Mouse (Mus musculus): Measurements from ENCODE around the gene 2200002D01Rik.
"Not testable (repeated sequence)": the region's sequence is repeated elsewhere in the genome, so short reads cannot be mapped to it uniquely, and the experiment has no call there.

Gene 2200002D01Rik

DNA sequence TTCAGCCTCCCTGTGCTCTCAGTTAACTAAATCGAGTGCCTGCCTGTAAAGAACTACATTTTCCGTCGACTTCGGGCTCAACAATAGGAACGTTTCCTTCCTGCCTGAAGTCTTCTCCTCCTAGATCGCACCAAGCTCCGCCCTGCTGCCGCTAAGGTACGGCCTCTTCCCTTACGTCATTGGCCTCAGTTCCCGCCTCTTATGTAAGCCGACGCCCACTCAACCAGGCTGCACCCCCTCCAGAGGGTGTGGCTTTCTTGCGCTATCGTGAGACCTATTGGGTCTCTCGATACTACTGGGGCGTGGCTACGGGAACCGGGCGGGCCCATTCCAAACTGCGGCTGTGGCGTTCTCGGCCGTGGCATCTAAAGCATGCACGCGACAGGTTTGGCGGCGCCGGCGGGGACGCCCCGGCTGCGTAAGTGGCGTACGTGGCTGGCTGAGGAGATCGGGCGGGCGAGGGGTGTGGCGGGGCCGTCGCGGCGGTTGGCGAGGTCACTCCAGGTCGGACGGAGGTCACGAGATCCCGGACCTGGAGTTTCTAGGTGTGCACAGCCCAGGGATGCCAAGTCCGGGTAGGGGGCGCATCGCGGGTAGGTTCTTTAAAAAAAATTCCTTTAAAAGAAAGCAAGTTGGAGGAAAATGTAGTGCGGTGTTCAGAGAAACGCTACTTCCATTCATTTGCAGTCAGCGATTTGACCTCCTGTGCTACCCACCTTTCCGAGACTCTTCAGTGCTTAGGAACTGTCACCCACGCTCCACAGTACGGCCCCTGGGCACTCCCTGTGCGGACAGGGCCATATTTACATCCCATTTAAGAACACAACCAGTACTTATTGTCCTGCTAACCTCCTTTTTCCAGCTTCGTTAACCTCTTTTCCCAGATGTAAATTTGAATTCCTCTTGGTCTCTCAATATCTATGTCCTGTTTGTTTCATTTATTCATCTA lies 10.0 kb downstream of the 2200002D01Rik start, which contains the start of gene Yif1b:
TSS of gene Yif1b (plus strand) at position 311 of the 949 bp plus-strand sequence.
- DNase-seq (ENCODE audit: low spot score in 2 of 2) = peak; percentile 96 to 98

GRCm38 (mm10) chr7:29237596-29237995 lies 10.7 kb downstream of the 2200002D01Rik start:
- DNase-seq (ENCODE audit: low spot score in 2 of 2) = not testable (repeated sequence)

GRCm38 (mm10) chr7:29236593-29236992 lies 11.7 kb downstream of the 2200002D01Rik start:
- no peak for DNase-seq (ENCODE audit: low spot score in 2 of 2)

DNA sequence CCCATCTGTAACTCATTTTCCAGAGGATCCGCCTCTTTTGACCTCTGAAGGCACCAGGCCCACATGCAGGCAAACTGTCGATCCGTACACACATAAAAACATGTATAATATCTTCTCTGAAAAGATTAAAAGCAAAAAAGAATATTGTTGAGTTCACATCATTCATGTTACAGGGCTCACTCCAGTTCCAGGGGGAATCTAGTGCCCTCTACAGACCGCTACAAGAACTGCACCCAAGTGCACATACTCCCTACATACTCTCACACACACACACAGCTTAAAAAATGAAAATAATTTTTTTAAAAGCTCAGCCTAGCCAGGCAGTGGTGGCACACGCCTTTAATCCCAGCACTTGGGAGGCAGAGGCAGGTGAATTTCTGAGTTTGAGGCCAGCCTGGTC lies 13.6 kb downstream of the 2200002D01Rik start:
- DNase-seq (ENCODE audit: low spot score in 2 of 2) = no peak

- DNase-seq (ENCODE audit: low spot score in 2 of 2) = no peak
These were observed 14.5 kb downstream of the 2200002D01Rik start for GRCm38 (mm10) chr7:29233745-29234144.

GRCm38 (mm10) chr7:29232247-29233013 lies 15.8 kb downstream of the 2200002D01Rik start, which contains the start of gene Kcnk6:
Kcnk6 (minus strand) TSS chr7:29232515.
- DNase-seq (ENCODE audit: low spot score in 2 of 2) = no peak

- no peak for DNase-seq (ENCODE audit: low spot score in 2 of 2)
These were observed 16.7 kb downstream of the 2200002D01Rik start for GRCm38 (mm10) chr7:29231517-29231916.

- DNase-seq (ENCODE audit: low spot score in 2 of 2) = no peak
These were observed 17.7 kb downstream of the 2200002D01Rik start for GRCm38 (mm10) chr7:29230560-29230959.

DNA sequence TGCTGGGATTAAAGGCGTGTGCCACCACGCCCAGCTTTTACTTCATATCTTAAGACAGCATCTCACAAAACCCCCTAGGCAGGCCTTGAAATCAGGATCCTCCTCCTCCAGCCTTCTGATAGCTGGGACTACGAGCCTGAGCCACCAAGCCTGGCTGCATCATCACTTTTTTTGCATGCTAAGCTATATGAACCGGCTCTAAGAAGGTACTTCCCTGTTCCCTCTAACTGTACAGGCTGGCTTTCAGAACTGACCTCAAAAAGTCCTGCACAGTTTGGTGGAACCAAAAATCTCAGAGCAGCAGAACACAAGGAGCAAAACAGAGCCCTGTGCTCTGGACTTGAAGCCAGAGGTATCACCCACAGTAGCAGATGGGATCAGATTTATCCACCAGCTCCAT lies 20.1 kb downstream of the 2200002D01Rik start:
- no peak for DNase-seq (ENCODE audit: low spot score in 2 of 2)

GRCm38 (mm10) chr7:29225520-29225919 lies 22.7 kb downstream of the 2200002D01Rik start:
- no peak for DNase-seq (ENCODE audit: low spot score in 2 of 2)

DNA sequence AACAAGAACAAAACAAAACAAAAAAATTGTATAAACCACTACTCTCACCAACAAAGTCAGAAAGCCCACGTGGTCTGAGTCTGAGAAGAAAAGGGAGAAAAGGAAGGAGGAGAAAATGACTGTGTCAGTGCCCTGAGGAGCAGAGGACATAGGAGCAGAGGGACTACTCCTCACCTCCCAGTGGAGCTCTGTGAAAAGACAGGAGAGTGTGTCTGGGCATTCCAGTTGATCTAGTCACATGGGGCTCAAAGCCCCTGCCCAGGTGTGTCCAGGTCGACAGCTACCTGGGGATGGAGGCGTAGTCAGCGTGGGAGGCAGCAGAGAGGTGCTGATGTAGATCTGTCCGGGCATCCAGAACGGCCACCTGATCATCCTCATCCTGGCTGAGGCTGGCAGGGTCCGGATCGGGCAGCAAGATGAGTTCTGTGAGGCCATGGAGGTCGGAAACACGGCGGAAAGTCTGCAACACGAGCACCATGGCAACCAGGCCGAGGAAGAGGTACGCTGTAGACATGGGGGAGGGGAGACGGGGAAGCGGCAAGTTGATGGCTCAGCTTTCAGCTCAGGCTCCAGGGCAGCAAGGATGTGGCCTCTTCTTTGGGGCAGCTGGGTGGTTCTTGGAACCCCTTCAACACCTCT lies 23.4 kb downstream of the 2200002D01Rik start:
- DNase-seq (ENCODE audit: low spot score in 2 of 2) = no peak

DNA sequence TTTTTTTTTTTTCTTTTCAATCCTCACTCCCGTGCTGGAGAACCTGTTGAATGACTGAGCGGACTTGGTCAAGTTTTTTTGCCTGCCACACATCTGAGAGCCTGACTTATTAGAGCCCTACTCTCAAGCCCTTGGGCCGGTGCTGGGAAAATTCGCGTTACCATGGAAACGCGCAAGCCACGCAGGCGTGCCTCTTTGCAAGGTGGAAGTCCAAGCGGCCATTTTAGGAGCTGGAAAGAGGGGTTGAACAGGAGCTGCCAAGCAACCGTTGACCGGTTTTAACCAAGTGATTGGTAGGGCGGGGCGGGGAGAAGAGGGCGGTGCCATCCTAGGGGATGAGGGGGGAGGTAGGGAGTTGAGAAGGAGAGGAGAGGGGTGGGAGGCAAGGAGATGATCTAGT lies 33.4 kb downstream of the 2200002D01Rik start:
- no peak for DNase-seq (ENCODE audit: low spot score in 2 of 2)

DNA sequence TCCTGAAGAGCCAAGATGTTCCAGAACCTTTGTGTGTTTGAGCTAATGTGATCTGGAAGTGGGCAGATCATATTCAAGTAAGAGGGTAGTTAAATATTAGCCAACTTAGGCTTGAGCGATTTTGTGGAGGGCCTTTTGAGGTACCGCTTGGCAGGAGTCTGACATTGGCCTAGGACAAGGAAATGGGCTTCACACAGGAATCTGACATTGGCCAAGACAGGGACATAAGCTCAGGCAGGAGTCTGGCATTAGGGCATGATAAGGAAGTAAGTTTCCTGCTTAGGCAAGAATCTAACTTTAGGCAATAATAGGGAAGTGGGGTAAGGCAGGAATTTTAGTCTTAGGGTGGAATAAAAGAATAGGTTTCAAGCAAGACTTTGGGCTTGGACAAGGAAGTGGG lies 34.0 kb downstream of the 2200002D01Rik start:
- DNase-seq (ENCODE audit: low spot score in 2 of 2) = no peak

DNA sequence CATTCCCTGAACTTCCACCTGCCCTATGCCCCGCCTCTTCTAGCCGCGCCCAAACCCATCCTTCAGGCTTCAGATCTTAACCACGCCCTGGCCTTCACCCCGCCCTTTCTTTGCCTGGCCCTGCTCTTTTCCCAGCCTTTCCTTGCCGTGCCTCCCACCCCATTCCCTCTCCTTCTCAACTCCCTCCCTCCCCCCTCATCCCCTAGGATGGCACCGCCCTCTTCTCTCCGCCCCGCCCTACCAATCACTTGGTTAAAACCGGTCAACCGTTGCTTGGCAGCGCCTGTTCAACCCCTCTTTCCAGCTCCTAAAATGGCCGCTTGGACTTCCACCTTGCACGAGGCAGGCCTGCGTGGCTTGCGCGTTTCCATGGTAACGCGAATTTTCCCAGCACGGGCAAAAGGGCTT lies 34.6 kb downstream of the 2200002D01Rik start, which contains the start of gene Catsperg1:
TSS of gene Catsperg1 (minus strand) at position 361 of the 408 bp plus-strand sequence.
- no peak for DNase-seq (ENCODE audit: low spot score in 2 of 2)

GRCm38 (mm10) chr7:29212775-29213560 lies 35.3 kb downstream of the 2200002D01Rik start:
- DNase-seq (ENCODE audit: low spot score in 2 of 2) = not testable (repeated sequence)

- no peak for DNase-seq (ENCODE audit: low spot score in 2 of 2)
These were observed 36.0 kb downstream of the 2200002D01Rik start for GRCm38 (mm10) chr7:29212199-29212765.

DNA sequence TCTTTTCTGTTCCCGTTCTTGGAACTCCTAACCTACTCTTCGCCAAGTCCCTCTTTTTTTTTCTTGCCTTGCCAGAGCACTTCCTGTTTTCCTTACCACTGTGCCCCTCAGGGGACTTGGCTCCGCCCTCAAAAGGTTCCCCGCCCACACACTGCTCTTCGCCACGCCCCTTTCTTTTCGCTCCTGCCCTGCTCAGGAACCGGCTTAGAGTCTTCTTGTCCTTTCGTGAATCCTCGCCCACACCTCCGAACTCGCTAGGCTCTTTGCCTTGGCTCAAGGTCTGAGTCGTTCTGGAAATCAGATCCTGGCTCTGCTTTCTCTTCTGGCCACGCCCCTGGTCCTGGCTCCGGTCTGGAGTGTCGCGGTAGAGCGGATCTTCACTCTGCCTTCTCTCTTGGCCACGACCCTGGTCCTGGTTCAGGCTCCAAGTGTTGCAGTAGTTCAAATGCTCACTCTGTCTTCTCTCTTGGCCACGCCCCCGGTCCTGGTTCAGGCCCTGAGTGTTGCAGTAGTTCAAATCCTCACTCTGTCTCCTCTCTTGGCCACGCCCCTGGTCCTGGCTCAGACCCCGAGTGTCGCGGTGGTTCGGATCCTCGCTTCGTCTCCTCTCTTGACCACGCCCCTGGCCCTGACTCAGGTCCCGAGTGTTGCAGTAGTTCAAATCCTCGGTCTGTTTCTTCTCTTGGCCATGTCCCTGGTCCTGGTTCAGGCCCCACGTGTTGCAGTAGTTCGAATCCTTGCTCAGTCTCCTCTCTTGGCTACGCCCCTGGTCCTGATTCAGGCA lies 36.7 kb downstream of the 2200002D01Rik start:
- DNase-seq (ENCODE audit: low spot score in 2 of 2) = peak; percentile 69 to 77

- DNase-seq (ENCODE audit: low spot score in 2 of 2) = peak; percentile 22 to 47
These were observed 37.3 kb downstream of the 2200002D01Rik start for GRCm38 (mm10) chr7:29211013-29211412.

DNA sequence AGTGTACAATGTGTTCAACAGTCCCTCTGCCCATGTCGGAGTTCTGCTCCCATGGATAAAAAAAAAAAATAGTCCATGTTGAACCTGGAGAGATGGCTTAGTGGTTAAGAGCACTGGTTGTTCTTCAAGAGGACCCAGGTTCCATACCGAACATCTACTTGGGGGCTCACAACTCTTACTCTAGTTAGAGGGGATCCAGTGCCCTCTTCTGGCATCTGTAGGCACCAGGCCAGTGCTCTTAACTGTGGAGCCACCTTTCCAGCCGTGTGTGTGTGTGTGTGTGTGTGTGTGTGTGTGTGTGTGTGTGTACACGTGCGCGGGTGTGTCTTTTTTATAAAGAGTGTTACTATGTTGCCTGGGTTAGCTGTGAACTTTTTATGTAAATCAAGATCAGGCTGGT lies 45.7 kb downstream of the 2200002D01Rik start:
- no peak for DNase-seq (ENCODE audit: low spot score in 2 of 2)

Data from spleen, postnatal 14 days (tissue).